Mouse (Mus musculus): ENCODE measurements around the gene Gm45062. TPM values are rescaled to one million over a fixed set of nuclear protein-coding genes. Genes with fewer than 3 reads are reported as not detected.

Gm45062 gene
- total RNA-seq, 2 experiments from 2014 or later: 4.8 to 8.7 TPM

DNA sequence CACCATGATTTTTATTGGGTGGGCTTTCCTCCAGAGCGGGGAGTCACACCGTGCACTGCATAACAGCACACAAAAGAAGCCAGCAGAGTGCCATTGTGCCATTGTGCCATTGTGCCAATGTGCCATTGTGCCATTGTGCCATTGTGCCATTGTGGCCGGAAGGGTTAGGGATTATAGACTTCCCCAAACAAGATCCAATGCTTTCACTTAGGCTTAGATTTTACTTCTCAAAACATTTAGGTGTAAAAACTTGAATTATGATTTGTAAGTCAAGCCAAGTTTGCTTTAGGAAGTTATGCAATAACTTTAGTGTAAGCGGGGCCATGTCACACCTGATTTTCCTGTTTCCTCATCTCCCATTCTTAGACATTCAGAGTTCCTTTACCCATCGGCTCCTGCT is 156.6 kb downstream of the Gm45062 start:
- DNase-seq (ENCODE audit: low spot score in 2 of 2): no peak

DNA sequence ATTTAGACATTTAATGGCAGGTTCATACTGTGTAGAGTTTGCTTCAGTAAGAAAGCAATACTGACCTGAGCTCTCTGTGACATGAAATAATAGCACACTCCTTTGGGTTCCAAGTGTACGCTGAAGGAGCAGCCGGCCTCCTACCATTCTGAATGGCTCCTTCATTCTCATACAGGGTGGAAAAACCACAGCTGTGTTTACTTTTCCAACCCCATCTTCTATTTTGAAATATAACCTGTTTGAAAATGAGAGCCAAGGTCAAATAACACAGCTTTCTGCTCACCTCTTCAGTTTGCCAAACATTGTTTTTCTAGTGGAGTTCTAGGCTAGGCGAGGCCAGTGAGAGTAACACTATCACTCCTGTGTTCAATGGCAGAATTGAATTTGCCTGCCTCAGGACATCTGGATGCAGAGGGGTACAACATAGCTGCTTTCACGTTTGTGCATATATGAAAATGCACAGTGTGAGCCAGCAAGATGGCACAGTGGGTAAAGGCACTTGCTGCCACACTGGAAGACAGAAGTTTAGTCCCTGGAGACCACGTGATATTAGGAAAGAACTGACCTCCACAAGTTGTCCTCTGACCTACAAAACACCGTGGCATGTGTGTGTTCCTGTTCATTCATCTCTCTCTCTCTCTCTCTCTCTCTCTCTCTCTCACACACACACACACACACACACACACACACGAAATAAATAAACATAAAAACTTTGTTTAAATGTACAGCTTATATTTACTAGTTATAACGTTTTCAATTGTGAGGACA is 157.7 kb downstream of the Gm45062 start:
- no peak for DNase-seq (ENCODE audit: low spot score in 2 of 2)

DNA sequence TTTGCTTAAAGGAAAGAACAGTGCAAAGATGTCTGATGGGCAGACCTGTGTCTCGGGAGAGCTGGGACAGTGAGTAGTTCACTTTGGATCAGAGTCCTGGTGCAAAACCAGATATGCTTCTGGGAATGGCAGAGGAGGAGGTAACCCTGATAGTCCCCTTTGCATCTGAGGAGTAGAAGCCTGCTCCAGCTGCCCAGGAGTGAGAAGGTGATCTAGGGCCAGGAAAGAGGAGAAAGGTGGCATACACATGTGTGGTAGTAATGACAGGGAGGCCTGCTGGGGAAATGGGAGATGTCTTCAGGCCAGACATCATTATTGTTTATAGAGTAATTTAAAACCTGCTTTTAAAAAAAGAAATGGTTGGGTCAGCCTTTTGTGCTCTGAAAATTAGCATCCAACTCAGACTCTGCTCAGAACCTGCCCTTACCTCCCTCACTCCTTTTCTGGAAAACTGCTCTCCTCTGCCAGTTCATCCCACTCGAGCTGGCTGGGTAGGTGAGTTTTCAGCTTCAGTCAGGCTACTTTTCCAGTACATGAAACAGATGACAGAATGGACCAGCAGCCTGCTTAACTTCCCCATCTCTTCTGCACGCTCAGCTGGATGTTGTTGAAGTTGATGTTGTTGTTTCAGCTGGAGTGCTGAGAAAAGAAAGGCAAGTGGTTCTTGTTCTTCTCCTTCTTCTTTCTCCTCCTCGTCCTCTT is 160.4 kb downstream of the Gm45062 start:
- DNase-seq (ENCODE audit: low spot score in 2 of 2): no peak

DNA sequence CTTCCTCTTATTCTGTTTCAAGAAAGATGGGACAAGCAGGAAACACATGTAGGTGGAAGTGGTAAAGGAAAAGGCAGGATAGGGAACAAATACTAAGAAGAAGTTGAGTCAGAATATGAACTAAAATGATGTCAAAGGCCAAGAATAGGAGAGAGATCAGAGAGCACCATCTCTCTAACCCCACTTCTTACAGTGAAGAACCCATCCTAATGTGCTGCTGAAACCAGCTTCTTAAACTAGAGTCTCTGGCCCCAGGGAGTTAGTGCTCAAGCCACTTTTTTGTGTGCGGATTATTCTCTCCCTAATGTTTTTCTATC is 160.9 kb downstream of the Gm45062 start:
- DNase-seq (ENCODE audit: low spot score in 2 of 2): no peak

DNA sequence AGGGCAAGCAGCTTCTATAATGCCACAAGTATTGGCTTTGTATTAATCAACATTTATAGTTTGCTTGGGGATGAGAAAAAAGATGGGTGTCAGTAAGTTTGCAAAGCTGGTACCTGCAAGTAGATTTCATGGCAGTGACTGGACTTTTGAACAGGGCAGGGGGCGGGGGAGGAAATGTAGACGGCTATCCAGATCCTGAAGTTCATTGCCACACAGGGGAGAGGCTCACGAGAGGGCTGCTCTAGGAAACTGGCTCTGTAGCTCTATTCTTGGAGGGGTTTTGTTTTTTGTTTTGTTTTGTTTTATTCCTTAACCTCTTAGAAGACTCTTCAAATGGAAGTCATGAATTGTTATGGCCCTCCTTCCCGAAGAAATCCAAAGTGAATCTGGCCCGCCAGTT is 162.2 kb downstream of the Gm45062 start:
- no peak for DNase-seq (ENCODE audit: low spot score in 2 of 2)

DNA sequence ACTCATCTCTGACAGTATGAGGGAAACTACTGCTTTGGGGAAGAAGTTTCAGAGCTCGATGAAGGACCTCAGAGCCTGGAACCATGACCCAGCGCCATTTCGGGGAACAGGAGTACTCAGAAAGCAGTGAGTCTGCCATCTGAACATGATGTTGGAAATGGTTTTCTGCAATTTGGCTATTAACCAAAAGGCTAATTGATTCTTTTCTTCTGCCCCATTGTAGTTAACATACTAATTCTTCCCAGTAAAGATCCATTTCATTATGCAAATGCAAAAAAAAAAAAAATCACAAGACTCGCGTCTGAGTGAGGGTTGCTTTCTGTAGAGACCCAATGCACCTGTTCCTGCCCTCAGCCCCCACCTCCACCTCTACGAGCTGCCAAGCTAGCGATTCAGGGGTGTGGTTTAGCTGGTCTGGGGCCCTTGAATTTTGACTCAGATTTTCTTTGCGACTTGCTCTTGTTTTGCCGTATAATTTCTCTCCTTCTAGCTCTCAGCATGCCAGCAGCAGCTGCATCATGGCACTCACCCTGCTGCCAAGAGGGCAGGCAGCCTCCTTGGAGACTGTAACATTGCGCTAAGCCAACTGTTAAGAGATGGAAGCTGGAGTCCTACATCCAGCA is 162.8 kb downstream of the Gm45062 start:
- DNase-seq (ENCODE audit: low spot score in 2 of 2): no peak

DNA sequence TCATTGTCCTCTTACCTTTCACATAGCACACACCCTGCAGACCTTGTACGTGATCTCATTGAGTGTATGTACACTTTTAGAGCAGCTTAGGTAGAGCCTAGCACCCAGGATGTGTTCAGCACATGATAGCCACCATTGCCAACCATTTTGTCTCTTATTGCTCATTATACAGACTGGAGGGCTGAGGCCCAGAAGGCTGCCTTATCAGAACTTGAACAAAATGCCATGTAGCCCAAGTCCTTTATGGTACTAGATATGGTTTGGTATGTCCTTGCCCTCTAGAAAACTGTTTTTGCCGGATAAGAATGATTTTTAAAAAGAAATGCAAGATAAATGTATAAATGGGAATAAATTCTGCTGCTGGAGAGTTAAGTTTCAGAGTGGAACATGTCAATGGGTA is 163.9 kb downstream of the Gm45062 start:
- no peak for DNase-seq (ENCODE audit: low spot score in 2 of 2)

DNA sequence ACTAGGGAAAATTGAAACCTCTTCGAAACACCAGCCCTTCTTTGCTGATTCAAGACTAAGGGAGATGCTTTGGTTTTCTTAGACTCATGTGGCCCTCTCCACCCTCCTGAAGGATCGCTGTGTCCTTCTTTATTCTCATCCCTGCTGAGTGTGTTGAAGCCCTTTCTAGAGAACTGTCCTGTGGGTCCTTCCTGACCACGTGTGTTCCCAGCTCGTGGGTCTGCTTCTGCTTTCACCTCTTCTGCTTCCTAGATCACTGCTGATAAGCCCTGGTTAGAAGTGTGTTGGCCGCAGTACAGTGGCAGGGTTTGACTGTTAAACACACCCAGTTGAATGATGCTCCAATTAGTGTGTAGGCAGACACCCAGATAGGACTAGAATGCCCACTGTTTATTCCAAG is 168.4 kb downstream of the Gm45062 start:
- no peak for DNase-seq (ENCODE audit: low spot score in 2 of 2)

DNA sequence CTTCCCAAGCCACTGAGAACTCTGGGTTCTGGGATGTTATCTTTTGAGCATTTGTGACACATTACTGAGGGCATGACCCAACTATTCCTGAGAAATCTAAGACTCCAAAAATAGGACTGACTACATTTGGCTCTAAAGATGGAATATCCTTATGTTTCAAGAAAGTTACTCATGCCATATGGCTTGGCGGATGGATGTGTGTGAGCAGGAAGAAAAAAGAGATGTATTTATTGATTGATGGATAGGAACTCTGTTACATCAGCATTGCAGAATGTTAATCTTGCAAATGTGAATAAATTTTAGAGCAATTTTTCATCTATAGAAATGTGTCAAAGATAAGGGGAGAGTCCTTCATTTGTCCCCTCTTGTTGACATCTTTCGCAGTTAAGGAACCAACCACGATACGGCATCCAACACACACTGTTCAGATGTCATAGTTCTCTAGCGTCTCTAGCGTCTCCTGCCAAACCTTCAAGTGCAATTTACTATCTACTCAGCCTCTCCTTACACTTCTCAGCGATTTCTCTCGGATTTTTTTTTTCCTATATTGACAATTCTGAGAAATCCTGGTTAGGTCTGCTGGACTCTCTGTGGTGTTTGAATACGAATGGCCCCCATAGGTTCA is 171.5 kb downstream of the Gm45062 start:
- no peak for DNase-seq (ENCODE audit: low spot score in 2 of 2)

DNA sequence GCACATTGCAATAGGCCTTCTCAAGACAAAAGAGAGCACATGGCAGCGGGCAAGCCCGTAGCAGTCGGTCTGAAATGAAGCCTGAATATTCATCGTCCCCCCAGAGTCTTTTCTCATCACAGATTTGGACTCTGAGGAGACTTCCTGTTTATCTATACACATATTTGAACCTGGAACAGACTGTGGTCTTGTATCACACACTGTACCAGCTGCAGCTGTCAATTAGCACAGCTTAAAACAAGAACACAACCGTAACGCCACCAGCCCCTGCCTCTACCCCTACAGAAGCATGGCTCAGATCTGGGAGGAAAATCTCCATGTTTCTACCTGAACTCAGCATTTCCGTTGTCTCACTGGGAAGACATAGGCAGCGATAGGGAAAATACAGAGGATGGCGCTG is 173.9 kb downstream of the Gm45062 start:
- DNase-seq (ENCODE audit: low spot score in 2 of 2): no peak

DNA sequence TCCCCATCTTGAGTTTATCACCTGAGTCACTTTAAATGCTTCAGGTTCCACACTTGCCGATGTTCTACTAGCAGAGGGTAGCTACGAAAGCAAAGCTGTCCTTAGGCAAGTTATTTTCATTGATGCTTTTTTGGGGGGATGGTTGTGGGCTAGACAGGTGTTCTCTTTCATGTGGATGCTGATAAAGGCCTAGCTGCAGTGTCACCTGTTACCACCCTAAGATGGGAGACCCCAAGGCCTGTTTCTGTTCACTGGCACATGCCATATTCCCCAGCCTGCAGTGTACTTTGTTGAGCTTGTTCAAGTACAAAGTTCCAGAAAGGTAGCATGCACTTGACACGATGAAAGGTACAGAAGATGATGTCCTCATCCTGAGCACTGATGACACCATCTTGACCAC is 178.7 kb downstream of the Gm45062 start:
- DNase-seq (ENCODE audit: low spot score in 2 of 2): no peak

DNA sequence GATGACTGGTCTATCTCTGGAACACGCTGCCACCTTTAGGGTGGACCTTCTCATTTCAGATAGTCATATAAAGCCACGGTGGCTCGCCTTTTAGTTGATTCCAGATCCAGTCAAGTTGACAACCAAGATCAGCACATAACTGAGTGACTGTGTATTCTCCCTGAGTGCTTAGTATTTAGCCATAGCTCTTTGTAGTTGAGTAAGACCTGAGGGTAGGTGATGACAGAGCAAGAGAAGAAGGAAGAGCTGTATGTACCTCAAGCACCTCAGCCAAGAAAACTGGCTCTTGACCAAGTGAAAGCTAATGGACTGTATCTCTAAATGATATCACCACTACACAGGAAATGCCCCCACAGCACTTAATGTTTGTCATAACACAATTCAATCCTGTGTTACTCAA is 182.6 kb downstream of the Gm45062 start:
- DNase-seq (ENCODE audit: low spot score in 2 of 2): no peak

DNA sequence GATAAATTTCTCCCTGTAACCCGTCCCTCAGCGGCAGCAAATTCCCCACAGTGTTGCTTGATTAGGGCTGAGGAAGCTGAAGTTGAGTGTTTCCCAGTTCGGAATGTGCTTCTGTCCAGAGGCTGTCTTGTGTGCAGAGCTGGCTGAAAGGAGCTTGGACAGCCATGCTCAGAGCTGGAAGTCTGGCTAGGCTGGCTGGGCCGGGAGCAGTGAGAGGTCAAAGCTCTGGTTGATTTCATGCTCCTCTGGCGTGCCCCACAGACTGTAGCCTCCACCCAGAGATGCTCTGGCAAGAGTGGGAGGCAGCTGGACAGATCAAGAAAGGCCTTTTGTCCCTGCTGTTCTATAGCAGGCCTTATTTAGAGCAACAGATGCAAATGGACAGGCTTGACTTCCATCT is 187.5 kb downstream of the Gm45062 start:
- DNase-seq (ENCODE audit: low spot score in 2 of 2): no peak

DNA sequence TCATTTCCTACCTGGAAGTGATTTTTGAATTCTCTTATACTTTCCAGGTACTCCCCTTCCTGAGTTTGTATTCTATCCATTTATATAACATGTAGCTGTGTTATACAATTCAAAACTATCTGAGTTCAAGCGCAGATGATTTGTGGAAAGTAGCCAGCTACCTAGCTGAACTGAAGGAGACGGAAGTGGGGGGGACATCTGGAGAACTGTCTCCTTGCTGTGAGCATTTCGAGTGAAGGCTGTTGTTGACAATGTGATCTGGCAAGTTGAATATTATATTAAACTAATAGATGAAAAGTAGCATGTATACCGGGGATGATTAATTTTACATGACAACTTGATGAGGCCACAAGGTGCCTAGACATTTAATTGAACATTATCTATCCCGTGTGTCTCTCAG is 196.3 kb downstream of the Gm45062 start:
- DNase-seq (ENCODE audit: low spot score in 2 of 2): no peak

DNA sequence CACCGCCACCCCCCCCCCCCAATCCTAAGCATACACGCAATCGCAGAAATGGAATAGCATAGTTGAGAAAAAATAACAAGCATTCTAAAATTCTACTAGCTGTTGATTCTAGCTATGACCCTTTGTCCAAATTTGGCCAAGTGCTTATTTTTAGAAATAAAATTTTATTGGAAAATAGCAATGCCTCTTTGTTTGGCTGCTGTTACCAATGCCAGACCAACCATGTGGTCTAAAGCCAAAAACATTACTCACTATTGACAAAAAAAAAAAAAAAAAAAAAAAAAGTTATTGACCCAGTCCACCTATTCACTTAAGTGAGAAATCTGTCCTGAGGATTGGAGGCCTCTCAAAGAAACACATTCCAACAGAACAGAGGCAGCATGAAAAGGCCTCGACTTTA is 199.3 kb downstream of the Gm45062 start:
- no peak for DNase-seq (ENCODE audit: low spot score in 2 of 2)

DNA sequence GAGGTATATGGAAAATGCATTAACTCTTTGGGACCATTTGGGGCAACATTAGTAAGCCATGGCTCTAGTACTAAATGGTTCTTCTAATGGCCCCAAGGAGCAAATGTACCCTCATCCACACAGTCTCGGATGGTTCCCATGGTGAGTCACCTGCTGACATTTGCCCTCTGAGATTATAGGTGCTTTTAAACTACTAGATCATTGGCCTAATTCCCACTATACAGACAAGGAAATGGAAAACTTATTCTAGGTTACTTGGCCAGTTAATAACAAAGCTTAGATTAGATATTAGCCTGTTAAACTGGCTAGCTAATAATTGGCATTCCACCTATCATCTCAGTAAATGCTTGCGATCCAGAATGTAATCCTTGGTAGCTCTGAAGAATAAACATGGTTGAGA is 203.2 kb downstream of the Gm45062 start:
- DNase-seq (ENCODE audit: low spot score in 2 of 2): no peak

DNA sequence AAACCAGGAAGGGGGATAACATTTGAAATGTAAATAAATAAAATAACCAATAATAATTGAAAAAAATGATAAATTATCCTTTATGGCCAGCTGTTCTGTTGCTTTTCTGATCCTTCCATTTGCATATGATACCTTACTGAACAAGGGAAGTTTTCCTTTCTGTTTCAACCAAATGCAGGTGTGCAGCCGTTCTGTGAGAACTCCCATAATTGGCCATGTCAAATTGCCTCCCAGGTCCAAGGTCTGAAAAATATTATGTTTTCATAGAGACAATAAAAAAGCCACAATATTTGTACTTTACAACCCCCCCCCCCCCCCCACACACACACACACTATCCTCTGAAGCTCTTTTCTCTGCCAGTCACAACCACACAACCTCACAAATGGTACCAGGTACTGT is 206.1 kb downstream of the Gm45062 start:
- no peak for DNase-seq (ENCODE audit: low spot score in 2 of 2)

DNA sequence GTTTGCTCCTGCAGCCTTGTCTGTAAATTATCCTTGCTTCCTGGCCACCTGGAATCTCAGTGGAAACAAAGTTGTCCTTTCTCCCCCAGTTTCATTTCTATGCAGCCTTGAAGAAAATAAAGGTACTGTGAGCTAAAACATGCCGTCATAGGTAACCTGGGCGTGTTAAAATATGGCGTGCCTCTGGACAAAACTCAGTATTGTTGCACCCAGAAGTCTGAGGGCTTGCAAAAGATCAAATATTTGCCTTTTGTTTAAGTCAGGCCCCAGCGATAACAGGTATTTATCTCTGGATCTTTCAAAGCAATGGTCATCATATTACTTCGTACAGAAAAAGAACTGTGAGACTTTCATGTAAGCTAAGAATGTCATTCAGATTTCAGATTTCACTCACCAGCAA is 206.7 kb downstream of the Gm45062 start:
- DNase-seq (ENCODE audit: low spot score in 2 of 2): no peak

DNA sequence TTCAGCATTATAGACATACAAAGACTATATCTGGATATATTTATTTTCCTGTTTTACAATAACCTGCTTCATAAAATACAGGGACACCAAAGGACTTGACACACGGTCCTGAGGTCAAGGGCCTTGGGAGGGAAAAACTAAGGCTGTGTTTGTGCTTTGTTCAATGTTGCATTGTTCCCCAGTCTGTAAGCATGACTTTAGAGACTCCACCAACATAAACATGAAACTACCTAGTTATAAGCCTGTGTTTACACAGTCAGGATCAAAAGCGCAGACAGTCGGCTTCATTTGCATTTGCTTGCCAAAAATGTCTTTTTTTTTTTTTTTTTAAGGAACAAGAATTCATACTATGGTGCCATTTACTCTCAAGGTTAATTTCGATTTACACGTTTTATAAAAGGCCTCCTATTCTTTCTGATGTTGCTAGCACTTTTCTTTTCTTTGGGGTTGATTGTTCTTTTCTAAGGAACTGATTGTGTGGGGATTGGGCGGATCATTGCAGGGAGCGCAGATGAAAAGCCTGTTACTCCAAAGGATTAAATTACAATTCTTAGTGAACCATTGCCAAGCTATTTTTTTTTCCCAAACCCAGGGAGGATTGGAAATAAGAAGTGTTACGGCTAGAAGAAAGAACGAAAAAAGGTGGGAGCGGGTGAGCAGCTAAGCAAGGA is 208.6 kb downstream of the Gm45062 start:
- no peak for DNase-seq (ENCODE audit: low spot score in 2 of 2)

DNA sequence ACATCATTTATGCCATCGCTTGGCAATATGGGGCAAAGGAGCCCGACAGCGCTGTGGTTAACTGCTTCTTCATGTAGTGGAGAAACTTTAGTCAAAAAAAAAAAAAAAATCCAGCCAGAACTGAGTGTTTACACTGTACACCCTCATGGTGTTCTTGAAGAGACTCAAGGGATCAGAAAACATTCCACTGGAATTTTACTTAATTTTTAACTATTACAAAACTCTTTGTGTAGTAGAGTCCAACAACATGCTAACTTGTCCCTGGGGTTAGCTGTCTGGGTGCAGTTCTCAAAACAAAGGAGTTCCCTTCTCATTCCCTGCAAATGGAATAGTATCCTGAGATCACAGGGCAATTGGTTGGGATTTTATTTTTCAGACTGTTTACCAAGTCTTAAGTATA is 210.7 kb downstream of the Gm45062 start:
- no peak for DNase-seq (ENCODE audit: low spot score in 2 of 2)

DNA sequence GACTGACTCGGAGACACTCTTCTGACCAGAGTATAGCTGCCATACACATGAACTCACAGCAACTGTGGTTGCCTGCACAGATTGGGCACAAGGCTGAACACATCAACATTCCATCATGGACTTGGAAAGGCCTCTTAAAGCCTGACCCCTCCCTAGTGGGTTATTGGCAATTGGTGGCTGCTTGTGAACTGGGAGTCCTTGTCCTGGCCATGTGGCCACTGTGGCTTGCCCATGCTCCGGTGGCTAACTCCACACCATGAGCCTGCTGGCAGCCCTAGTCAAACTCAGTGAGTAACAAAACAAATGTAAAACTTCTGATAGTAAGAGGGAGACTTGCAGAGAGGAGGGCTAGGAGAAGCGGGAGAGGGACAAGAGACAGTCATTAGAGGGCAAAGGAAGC is 212.9 kb downstream of the Gm45062 start:
- no peak for DNase-seq (ENCODE audit: low spot score in 2 of 2)

DNA sequence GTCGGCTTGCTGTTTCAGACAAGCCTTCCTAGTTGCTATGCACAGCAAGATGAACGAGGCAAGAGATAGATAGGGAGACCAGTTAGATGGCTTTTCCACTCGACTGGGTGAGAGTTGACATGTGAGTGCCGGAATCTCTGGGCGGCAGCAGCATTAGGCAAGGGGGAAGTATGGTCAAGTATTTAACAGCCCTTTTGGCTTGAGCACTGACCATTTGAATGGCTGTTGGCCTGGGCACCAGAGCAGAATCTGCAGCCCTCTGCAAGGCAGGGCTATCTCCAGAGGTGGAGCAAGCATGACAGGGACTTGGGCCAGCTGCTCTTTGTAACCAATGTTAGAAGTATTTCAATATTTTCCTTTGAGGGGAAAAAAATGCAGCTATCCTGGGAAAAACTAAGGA is 213.7 kb downstream of the Gm45062 start:
- no peak for DNase-seq (ENCODE audit: low spot score in 2 of 2)
